Mouse (Mus musculus) intestine, postnatal 0 days (tissue): ENCODE results near the gene Senp3. TPM values are rescaled to one million over a fixed set of nuclear protein-coding genes. Genes with fewer than 3 reads are reported as not detected.
A peak's percentile ranks its signal among the peaks of the same experiment; 100 is the strongest.

ENCODE experiments used
- ATAC-seq: fragments of 200-750 bp; cut with Nextera tagmentation; 2 replicates; pipeline ENCODE4 v1.8.0; 2017; ENCODE audit warnings: mild to moderate bottlenecking, moderate TSS enrichment, moderate library complexity
- H3K27ac ChIP-seq: fragments of 300-500 bp; sonication (generic); 2 replicates; pipeline ENCODE4 v1.5.1; 2014; ENCODE audit warnings: mild to moderate bottlenecking, low read depth, low read length, moderate library complexity
- H3K27me3 ChIP-seq: fragments of 300-500 bp; sonication (generic); replicated peaks from 2 replicates; pipeline ENCODE4 v1.6.1; 2014; ENCODE audit warnings: low read length, mixed read lengths; ENCODE audit not compliant: control insufficient read depth, insufficient read depth
- H3K36me3 ChIP-seq: fragments of 300-500 bp; sonication (generic); 2 replicates; pipeline ENCODE4 v1.6.1; 2014; ENCODE audit warnings: mild to moderate bottlenecking, moderate library complexity; ENCODE audit not compliant: control insufficient read depth, insufficient read depth
- H3K4me1 ChIP-seq: fragments of 300-500 bp; sonication (generic); replicated peaks from 2 replicates; pipeline ENCODE4 v1.6.1; 2014; ENCODE audit warnings: antibody characterized with exemption, low read length, mixed read lengths; ENCODE audit not compliant: control insufficient read depth, insufficient read depth
- H3K4me2 ChIP-seq: fragments of 300-500 bp; sonication (generic); replicated peaks from 2 replicates; pipeline ENCODE4 v1.6.1; 2014; ENCODE audit warnings: low read depth, mild to moderate bottlenecking, moderate library complexity
- H3K4me3 ChIP-seq: fragments of 300-500 bp; sonication (generic); 2 replicates; pipeline ENCODE4 v1.5.1; 2014; ENCODE audit warnings: low read depth, low read length
- H3K9ac ChIP-seq: fragments of 300-500 bp; sonication (generic); 2 replicates; pipeline ENCODE4 v1.6.1; 2014; ENCODE audit warnings: mild to moderate bottlenecking, low read depth, low read length
- H3K9me3 ChIP-seq: fragments of 300-500 bp; sonication (generic); 2 replicates; pipeline ENCODE4 v1.6.1; 2016; ENCODE audit warnings: mixed run types; ENCODE audit not compliant: control insufficient read depth
- CTCF ChIP-seq: sonication (generic); IDR thresholded peaks from 2 replicates; pipeline ENCODE4 v1.5.1; 2016; ENCODE audit warnings: low read depth, mild to moderate bottlenecking, control low read depth, antibody characterized with exemption, moderate library complexity
- WGBS: fragments of 180-500 bp; shearing (Covaris S2); extraction: QIAGEN DNeasy Blood & Tissue Kit; methylation state at CpG from one replicate; pipeline ENCODE4 v1.1.7; 2014; 5-methylcytosine and 5-hydroxymethylcytosine counted together
- polyA plus RNA-seq: library from polyadenylated mRNA; unstranded; fragments of >200 nt; fragmentation: Nextera tagmentation; extraction: Ambion mirVana; gene quantifications from 2 replicates; pipeline ENCODE4 v1.2.1, GENCODE M21; 2015

Gene Senp3
- polyA plus RNA-seq, 1 experiment from 2014 or later = 26.7 TPM

- no peaks in the 10 kb centered on the region for H3K9me3 ChIP-seq
- H3K4me1 ChIP-seq = 0 out of 2 replicates have a peak, but pooled peaks cover 8% of the 10 kb centered on the region
- under 1% methylated on average over 48 of the region's 48 CpGs for WGBS
- H3K4me2 ChIP-seq = peak within 1 kb of the TSS; percentile 64
- peaks cover 52% of the 10 kb centered on the region for H3K36me3 ChIP-seq
- H3K9ac ChIP-seq = peak within 1 kb of the TSS; percentile 63
- H3K27ac ChIP-seq = peak within 1 kb of the TSS; percentile 93
- H3K27me3 ChIP-seq = no peaks in the 10 kb centered on the region
- peak within 1 kb of the TSS; percentile 50 for H3K4me3 ChIP-seq
- TF ChIP-seq CTCF = peak; percentile 72
- ATAC-seq = peak; percentile 93
Measured at GRCm38 (mm10) chr11:69662213-69662966, 19.5 kb downstream of the Senp3 start, which contains the start of gene Mpdu1. Gene Mpdu1, minus strand, starts transcription at chr11:69662642.

GRCm38 (mm10) chr11:69661221-69661881 lies 20.5 kb downstream of the Senp3 start:
- 49% methylated on average over 3 of the region's 3 CpGs for WGBS
- H3K27me3 ChIP-seq = no peaks in the 10 kb centered on the region
- 0 out of 2 replicates have a peak, but pooled peaks cover 8% of the 10 kb centered on the region for H3K4me1 ChIP-seq
- no peak overlapping the region for H3K27ac ChIP-seq
- no peak for ATAC-seq
- peak overlapping the region; percentile 50; the same call in 1 of the 2 replicates for H3K4me3 ChIP-seq
- no peaks in the 10 kb centered on the region for H3K9me3 ChIP-seq
- no peak for TF ChIP-seq CTCF
- peak overlapping the region; percentile 64 for H3K4me2 ChIP-seq
- no peak overlapping the region for H3K9ac ChIP-seq
- H3K36me3 ChIP-seq = peaks cover 55% of the 10 kb centered on the region

GRCm38 (mm10) chr11:69657462-69657881 lies 24.4 kb downstream of the Senp3 start:
- ATAC-seq = no peak
- H3K27me3 ChIP-seq = no peaks in the 10 kb centered on the region
- no peaks in the 10 kb centered on the region for H3K4me1 ChIP-seq
- no peak overlapping the region for H3K4me2 ChIP-seq
- no peak overlapping the region for H3K9ac ChIP-seq
- H3K27ac ChIP-seq = no peak overlapping the region
- peaks cover 45% of the 10 kb centered on the region for H3K36me3 ChIP-seq
- 78% methylated on average over 15 of the region's 15 CpGs for WGBS
- no peak for TF ChIP-seq CTCF
- no peaks in the 10 kb centered on the region for H3K9me3 ChIP-seq
- no peak overlapping the region for H3K4me3 ChIP-seq

GRCm38 (mm10) chr11:69656617-69657461 lies 25.0 kb downstream of the Senp3 start:
- Histone ChIP-seq H3K4me2 (no peak overlapping the region), H3K9me3 (no peaks in the 10 kb centered on the region), H3K27me3 (no peaks in the 10 kb centered on the region), H3K9ac (no peak overlapping the region), H3K27ac (no peak overlapping the region), H3K36me3 (peaks cover 52% of the 10 kb centered on the region), H3K4me1 (no peaks in the 10 kb centered on the region), H3K4me3 (no peak overlapping the region)
- no peak for ATAC-seq
- WGBS = 72% methylated on average over 10 of the region's 10 CpGs
- peak; percentile 82 for TF ChIP-seq CTCF

- Histone ChIP-seq H3K4me2 (no peak overlapping the region), H3K4me1 (no peaks in the 10 kb centered on the region), H3K27ac (no peak overlapping the region), H3K36me3 (peaks cover 60% of the 10 kb centered on the region), H3K27me3 (no peaks in the 10 kb centered on the region), H3K9ac (no peak overlapping the region), H3K9me3 (no peaks in the 10 kb centered on the region), H3K4me3 (no peak overlapping the region)
- 66% methylated on average over 5 of the region's 5 CpGs for WGBS
- ATAC-seq = no peak
- no peak for TF ChIP-seq CTCF
Measured at GRCm38 (mm10) chr11:69656065-69656455, 25.8 kb downstream of the Senp3 start.
